7 mouse cellular contexts compared by ENCODE assay signal in genomic region chr15:89076156-89076731, GRCm38 (mm10). TPM values are rescaled to one million over a fixed set of nuclear protein-coding genes. Genes with fewer than 3 reads are reported as not detected.
A peak's percentile ranks its signal among the peaks of the same experiment; 100 is the strongest.
DNase-seq lines count a peak whose midpoint lies in the region; ATAC-seq lines count a peak whose summit lies in the region.

No protein-coding gene starts in this region.

- WGBS in forebrain, embryonic 16.5 days: under 1% methylated on average over 31 of the region's 39 CpGs
- under 1% methylated on average over 38 of the region's 39 CpGs for WGBS in hindbrain, embryonic 14.5 days
- under 1% methylated on average over 28 of the region's 39 CpGs for WGBS in limb, embryonic 15.5 days
- WGBS in midbrain, embryonic 15.5 days: under 1% methylated on average over 36 of the region's 39 CpGs
- WGBS in stomach, embryonic 16.5 days: under 1% methylated on average over 34 of the region's 39 CpGs

- H3K9ac ChIP-seq in forebrain, embryonic 16.5 days (replicated peaks; ENCODE audit: low read depth, low read length): peak overlapping the region; percentile 91
- H3K9ac ChIP-seq in hindbrain, embryonic 14.5 days: peak overlapping the region; percentile 93
- peak overlapping the region; percentile 85 for H3K9ac ChIP-seq in limb, embryonic 15.5 days
- H3K9ac ChIP-seq in midbrain, embryonic 15.5 days: peak overlapping the region; percentile 91
- H3K9ac ChIP-seq in stomach, embryonic 16.5 days (ENCODE audit: low read length): peak overlapping the region; percentile 95

- H3K27ac ChIP-seq in forebrain, embryonic 16.5 days (ENCODE audit: low read length): peak overlapping the region; percentile 65
- peak overlapping the region; percentile 90 for H3K27ac ChIP-seq in hindbrain, embryonic 14.5 days
- peak overlapping the region; percentile 88 for H3K27ac ChIP-seq in limb, embryonic 15.5 days
- H3K27ac ChIP-seq in midbrain, embryonic 15.5 days: peak overlapping the region; percentile 90
- H3K27ac ChIP-seq in stomach, embryonic 16.5 days (ENCODE audit: low read length): peak overlapping the region; percentile 90

- peak; percentile 11 for DNase-seq in T-cell, adult 2 months (ENCODE audit: low spot score)
- DNase-seq in cerebellum, adult 18-20 months: peak; percentile 76 to 82
- DNase-seq in hindbrain, embryonic 14.5 days (ENCODE audit: low spot score): peak; percentile 33

- no peaks in the 10 kb centered on the region for H3K9me3 ChIP-seq in forebrain, embryonic 16.5 days (ENCODE audit: control insufficient read depth, low read length)
- no peaks in the 10 kb centered on the region for H3K9me3 ChIP-seq in hindbrain, embryonic 14.5 days (ENCODE audit: control insufficient read depth, low read length)
- no peaks in the 10 kb centered on the region for H3K9me3 ChIP-seq in limb, embryonic 15.5 days
- no peaks in the 10 kb centered on the region for H3K9me3 ChIP-seq in midbrain, embryonic 15.5 days
- no peaks in the 10 kb centered on the region for H3K9me3 ChIP-seq in stomach, embryonic 16.5 days (replicated peaks; ENCODE audit: control insufficient read depth, low read length)

- no peaks in the 10 kb centered on the region; the same call in 1 of the 2 replicates for H3K36me3 ChIP-seq in forebrain, embryonic 16.5 days (ENCODE audit: control insufficient read depth, insufficient read depth)
- peaks cover 16% of the 10 kb centered on the region for H3K36me3 ChIP-seq in hindbrain, embryonic 14.5 days (replicated peaks; ENCODE audit: control insufficient read depth, insufficient read depth)
- peaks cover 16% of the 10 kb centered on the region for H3K36me3 ChIP-seq in limb, embryonic 15.5 days
- 0 out of 2 replicates have a peak, but pooled peaks cover 2% of the 10 kb centered on the region for H3K36me3 ChIP-seq in midbrain, embryonic 15.5 days (replicated peaks)
- H3K36me3 ChIP-seq in stomach, embryonic 16.5 days (ENCODE audit: control insufficient read depth, insufficient read depth, low read length): no peaks in the 10 kb centered on the region

- H3K4me2 ChIP-seq in forebrain, embryonic 16.5 days (ENCODE audit: low read length): peak overlapping the region; percentile 91
- H3K4me2 ChIP-seq in hindbrain, embryonic 14.5 days (replicated peaks): peak overlapping the region; percentile 92
- H3K4me2 ChIP-seq in limb, embryonic 15.5 days: peak overlapping the region; percentile 88
- peak overlapping the region; percentile 88 for H3K4me2 ChIP-seq in midbrain, embryonic 15.5 days
- peak overlapping the region; percentile 66 for H3K4me2 ChIP-seq in stomach, embryonic 16.5 days (ENCODE audit: low read depth, low read length)

- H3K27me3 ChIP-seq in forebrain, embryonic 16.5 days (replicated peaks; ENCODE audit: control insufficient read depth, insufficient read depth, low read length): no peaks in the 10 kb centered on the region
- H3K27me3 ChIP-seq in hindbrain, embryonic 14.5 days (ENCODE audit: control insufficient read depth, insufficient read depth, low read length): no peaks in the 10 kb centered on the region
- no peaks in the 10 kb centered on the region for H3K27me3 ChIP-seq in limb, embryonic 15.5 days
- no peaks in the 10 kb centered on the region for H3K27me3 ChIP-seq in midbrain, embryonic 15.5 days (replicated peaks)
- H3K27me3 ChIP-seq in stomach, embryonic 16.5 days (ENCODE audit: control insufficient read depth, insufficient read depth, low read length): no peaks in the 10 kb centered on the region

- peak overlapping the region; percentile 84 for H3K4me3 ChIP-seq in forebrain, embryonic 16.5 days (replicated peaks; ENCODE audit: low read length)
- H3K4me3 ChIP-seq in hindbrain, embryonic 14.5 days (replicated peaks; ENCODE audit: low read length): peak overlapping the region; percentile 91
- peak overlapping the region; percentile 82 for H3K4me3 ChIP-seq in limb, embryonic 15.5 days
- peak overlapping the region; percentile 78 for H3K4me3 ChIP-seq in midbrain, embryonic 15.5 days
- peak overlapping the region; percentile 84 for H3K4me3 ChIP-seq in stomach, embryonic 16.5 days (replicated peaks; ENCODE audit: low read length)

- H3K4me1 ChIP-seq in forebrain, embryonic 16.5 days (replicated peaks; ENCODE audit: control insufficient read depth, insufficient read depth, low read length): peaks cover 32% of the 10 kb centered on the region
- H3K4me1 ChIP-seq in hindbrain, embryonic 14.5 days (replicated peaks; ENCODE audit: control insufficient read depth, insufficient read depth, low read length): peaks cover 35% of the 10 kb centered on the region
- H3K4me1 ChIP-seq in limb, embryonic 15.5 days: peaks cover 41% of the 10 kb centered on the region
- H3K4me1 ChIP-seq in midbrain, embryonic 15.5 days: peaks cover 37% of the 10 kb centered on the region
- H3K4me1 ChIP-seq in stomach, embryonic 16.5 days (ENCODE audit: control insufficient read depth, insufficient read depth, low read length): peaks cover 32% of the 10 kb centered on the region

- ATAC-seq in forebrain, embryonic 16.5 days: no peak
- ATAC-seq in hindbrain, embryonic 14.5 days (ENCODE audit: low FRiP score): peak; percentile 72
- ATAC-seq in limb, embryonic 15.5 days (ENCODE audit: insufficient number of reproducible peaks, low FRiP score, low TSS enrichment, low read depth): peak; percentile 18
- ATAC-seq in midbrain, embryonic 15.5 days (replicated peaks): peak; percentile 71; the same call in 1 of the 2 replicates
- ATAC-seq in stomach, embryonic 16.5 days (ENCODE audit: insufficient read depth, low FRiP score): peak; percentile 4; the same call in 1 of the 2 replicates

RNA-seq across cellular contexts. Expression of gene Trabd, which starts 1.3 kb away (rescaled TPM):
- polyA plus RNA-seq in forebrain, embryonic 16.5 days (2015; fragmentation: Nextera tagmentation; extraction: Ambion mirVana): 36.2 and 39.8 TPM in 2 replicates
- 34.2 and 41.0 TPM in 2 replicates for polyA plus RNA-seq in hindbrain, embryonic 14.5 days (2014; fragmentation: Nextera tagmentation; extraction: Ambion mirVana)
- polyA plus RNA-seq in limb, embryonic 15.5 days (2015; fragmentation: Nextera tagmentation; extraction: Ambion mirVana): 56.6 and 56.9 TPM in 2 replicates
- 39.3 and 40.2 TPM in 2 replicates for polyA plus RNA-seq in midbrain, embryonic 15.5 days (2015; fragmentation: Nextera tagmentation; extraction: Ambion mirVana)
- 59.9 and 70.2 TPM in 2 replicates for polyA plus RNA-seq in stomach, embryonic 16.5 days (2015; fragmentation: Nextera tagmentation; extraction: Ambion mirVana)

RNA-seq across cellular contexts. Expression of gene Selenoo, which starts 12.6 kb away (rescaled TPM):
- 22.2 and 24.2 TPM in 2 replicates for polyA plus RNA-seq in forebrain, embryonic 16.5 days (2015; fragmentation: Nextera tagmentation; extraction: Ambion mirVana)
- 22.2 and 23.0 TPM in 2 replicates for polyA plus RNA-seq in hindbrain, embryonic 14.5 days (2014; fragmentation: Nextera tagmentation; extraction: Ambion mirVana)
- polyA plus RNA-seq in limb, embryonic 15.5 days (2015; fragmentation: Nextera tagmentation; extraction: Ambion mirVana): 14.4 and 16.9 TPM in 2 replicates
- 20.4 and 22.4 TPM in 2 replicates for polyA plus RNA-seq in midbrain, embryonic 15.5 days (2015; fragmentation: Nextera tagmentation; extraction: Ambion mirVana)
- 13.4 and 15.0 TPM in 2 replicates for polyA plus RNA-seq in stomach, embryonic 16.5 days (2015; fragmentation: Nextera tagmentation; extraction: Ambion mirVana)

RNA-seq across cellular contexts. Expression of gene Panx2, which starts 16.7 kb away (rescaled TPM):
- 2.6 and 4.9 TPM in 2 replicates for polyA plus RNA-seq in forebrain, embryonic 16.5 days (2015; fragmentation: Nextera tagmentation; extraction: Ambion mirVana)
- polyA plus RNA-seq in hindbrain, embryonic 14.5 days (2014; fragmentation: Nextera tagmentation; extraction: Ambion mirVana): 8.4 and 8.5 TPM in 2 replicates
- polyA plus RNA-seq in limb, embryonic 15.5 days (2015; fragmentation: Nextera tagmentation; extraction: Ambion mirVana): 0.31 and 0.34 TPM in 2 replicates
- polyA plus RNA-seq in midbrain, embryonic 15.5 days (2015; fragmentation: Nextera tagmentation; extraction: Ambion mirVana): 8.5 and 9.1 TPM in 2 replicates
- 0.40 and 1.2 TPM in 2 replicates for polyA plus RNA-seq in stomach, embryonic 16.5 days (2015; fragmentation: Nextera tagmentation; extraction: Ambion mirVana)

RNA-seq across cellular contexts. Expression of gene Tubgcp6, which starts 46.7 kb away (rescaled TPM):
- 16.8 and 22.1 TPM in 2 replicates for polyA plus RNA-seq in forebrain, embryonic 16.5 days (2015; fragmentation: Nextera tagmentation; extraction: Ambion mirVana)
- 17.2 and 19.1 TPM in 2 replicates for polyA plus RNA-seq in hindbrain, embryonic 14.5 days (2014; fragmentation: Nextera tagmentation; extraction: Ambion mirVana)
- 12.6 and 12.7 TPM in 2 replicates for polyA plus RNA-seq in limb, embryonic 15.5 days (2015; fragmentation: Nextera tagmentation; extraction: Ambion mirVana)
- 20.1 and 21.2 TPM in 2 replicates for polyA plus RNA-seq in midbrain, embryonic 15.5 days (2015; fragmentation: Nextera tagmentation; extraction: Ambion mirVana)
- polyA plus RNA-seq in stomach, embryonic 16.5 days (2015; fragmentation: Nextera tagmentation; extraction: Ambion mirVana): 13.2 and 13.5 TPM in 2 replicates

RNA-seq across cellular contexts. Expression of gene Hdac10, which starts 52.3 kb away (rescaled TPM):
- polyA plus RNA-seq in forebrain, embryonic 16.5 days (2015; fragmentation: Nextera tagmentation; extraction: Ambion mirVana): 39.5 and 46.0 TPM in 2 replicates
- 17.0 and 19.1 TPM in 2 replicates for polyA plus RNA-seq in hindbrain, embryonic 14.5 days (2014; fragmentation: Nextera tagmentation; extraction: Ambion mirVana)
- 22.4 and 23.4 TPM in 2 replicates for polyA plus RNA-seq in limb, embryonic 15.5 days (2015; fragmentation: Nextera tagmentation; extraction: Ambion mirVana)
- polyA plus RNA-seq in midbrain, embryonic 15.5 days (2015; fragmentation: Nextera tagmentation; extraction: Ambion mirVana): 27.0 and 31.4 TPM in 2 replicates
- polyA plus RNA-seq in stomach, embryonic 16.5 days (2015; fragmentation: Nextera tagmentation; extraction: Ambion mirVana): 23.7 and 26.0 TPM in 2 replicates

Comparison
In these comparisons a context has a peak if more than half of its experiments do, and no peak if none do; other contexts are left out.
1. DNase-seq: peak in every context shown above with its lines; median percentile 79 in cerebellum, adult 18-20 months; 33 in hindbrain, embryonic 14.5 days; 11 in T-cell, adult 2 months.